Mouse (Mus musculus): ENCODE measurements around the gene Nt5c1b.

The Nt5c1b gene

DNA sequence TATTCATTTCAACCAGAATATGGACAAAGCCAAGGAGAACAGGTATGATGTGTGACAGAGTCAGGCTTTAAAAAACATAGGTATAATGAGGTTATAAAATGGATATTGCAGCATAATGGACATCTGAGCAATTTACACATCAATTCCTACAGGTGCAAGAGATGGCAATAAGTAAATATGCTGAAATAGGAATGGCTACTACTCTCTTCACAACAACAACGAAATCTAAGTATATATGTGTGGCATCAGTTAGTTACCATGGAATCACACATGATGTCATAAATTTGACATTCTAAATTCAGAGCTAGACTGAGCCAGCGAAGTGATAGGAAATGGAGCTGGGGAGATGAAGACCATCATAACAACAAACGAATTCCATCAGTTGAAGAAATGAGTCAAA lies at the start of gene Nt5c1b:
TSS of gene Nt5c1b (plus strand) at position 301 of the 400 bp plus-strand sequence.
- no peak for DNase-seq (ENCODE audit: low spot score in 2 of 2)

DNA sequence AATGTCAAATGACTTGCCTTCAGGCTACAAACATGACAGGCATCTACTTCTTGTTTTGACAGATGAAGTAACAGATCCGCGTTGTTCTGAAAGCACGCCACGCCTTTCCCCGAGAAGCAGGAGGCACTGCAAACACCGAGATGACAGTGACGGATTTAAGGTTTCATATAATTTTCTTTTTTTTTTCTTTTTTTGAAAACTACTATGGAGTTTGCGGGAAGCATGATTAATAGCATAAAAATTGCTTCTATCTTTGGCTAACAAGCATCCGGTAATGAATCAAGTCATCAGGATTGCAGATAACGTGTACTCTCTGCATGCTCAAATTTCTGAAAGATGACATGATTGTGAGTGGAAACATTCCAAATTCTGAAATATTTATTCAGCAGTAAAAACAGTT lies 42.1 kb upstream of the Nt5c1b start:
- DNase-seq (ENCODE audit: low spot score in 2 of 2), result no peak

DNA sequence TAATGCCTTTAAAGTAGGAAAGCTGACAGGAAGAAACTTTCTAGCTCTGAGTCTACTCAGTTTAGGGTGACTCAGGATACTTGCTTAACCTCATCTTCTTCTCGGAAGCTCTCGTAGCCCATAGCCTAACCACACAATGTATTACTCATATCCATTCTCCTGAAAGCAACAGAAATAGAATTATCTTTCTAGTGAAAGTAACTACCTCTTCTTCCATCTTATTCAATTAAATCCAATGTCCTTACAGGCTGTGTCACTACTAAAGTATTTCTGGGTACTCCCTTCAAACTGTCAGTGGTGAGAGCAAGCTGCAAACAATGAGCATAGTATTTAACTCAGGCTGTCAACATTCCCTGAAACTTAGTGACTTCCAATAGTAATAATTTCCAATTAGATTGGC lies 40.3 kb upstream of the Nt5c1b start:
- DNase-seq (ENCODE audit: low spot score in 2 of 2), result no peak

DNA sequence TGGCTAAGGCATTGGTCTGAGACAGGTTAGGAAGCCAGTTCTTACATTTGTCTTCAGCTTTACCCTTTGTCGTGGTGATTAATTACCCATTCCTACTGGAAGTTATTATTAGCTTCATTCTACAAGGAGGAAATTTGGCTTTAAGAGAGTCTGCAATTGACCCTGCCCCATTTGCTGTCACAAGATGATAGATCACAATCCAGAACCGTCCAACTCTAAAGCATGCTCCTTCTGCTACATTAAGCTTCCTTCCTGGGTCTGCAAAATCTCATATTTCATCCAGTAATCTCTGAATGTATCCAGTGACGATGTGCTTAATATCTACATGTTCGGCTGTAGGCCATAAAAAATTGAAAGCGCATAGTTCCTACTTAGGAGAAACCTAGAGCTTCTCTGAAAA lies 29.2 kb upstream of the Nt5c1b start:
- DNase-seq (ENCODE audit: low spot score in 2 of 2), result no peak

DNA sequence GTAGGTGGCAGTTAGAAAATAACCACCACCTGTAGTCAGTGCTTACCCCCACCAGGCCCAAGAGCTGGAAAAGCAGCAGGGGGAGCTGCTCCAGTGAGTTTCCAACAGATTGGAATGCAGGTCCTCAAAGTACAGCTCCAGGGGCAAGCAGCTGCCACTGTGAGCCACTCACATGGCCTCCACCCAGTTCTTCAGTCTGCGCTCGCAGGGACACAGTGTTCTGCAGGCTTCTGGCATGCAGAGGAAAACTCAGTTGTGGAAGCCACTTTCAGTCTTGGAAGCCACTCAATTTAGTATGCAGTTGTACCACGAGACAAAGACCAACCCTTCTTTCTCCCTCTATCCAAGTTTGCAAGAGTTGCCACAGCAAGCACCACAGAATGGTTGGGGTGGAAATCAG lies 19.1 kb upstream of the Nt5c1b start:
- DNase-seq (ENCODE audit: low spot score in 2 of 2), result no peak

DNA sequence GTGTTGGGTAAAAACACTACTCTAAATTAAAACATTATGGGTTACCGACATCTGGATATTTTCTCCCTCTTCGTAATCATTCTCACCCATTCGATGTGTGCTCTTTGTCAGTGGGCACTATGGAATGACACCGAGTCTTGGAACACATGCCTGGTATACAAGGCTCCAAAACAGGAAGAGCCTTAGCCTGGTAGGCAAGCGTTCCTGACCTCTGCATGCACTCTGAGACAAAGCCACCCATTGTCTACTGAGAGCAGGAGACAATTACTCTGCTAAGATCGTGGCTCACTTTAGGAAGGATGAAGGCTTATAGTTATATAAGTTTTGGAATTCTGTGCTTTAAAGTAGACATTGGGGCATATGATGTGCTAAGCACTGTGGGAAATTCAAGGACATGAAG lies 12.0 kb upstream of the Nt5c1b start:
- no peak for DNase-seq (ENCODE audit: low spot score in 2 of 2)

DNA sequence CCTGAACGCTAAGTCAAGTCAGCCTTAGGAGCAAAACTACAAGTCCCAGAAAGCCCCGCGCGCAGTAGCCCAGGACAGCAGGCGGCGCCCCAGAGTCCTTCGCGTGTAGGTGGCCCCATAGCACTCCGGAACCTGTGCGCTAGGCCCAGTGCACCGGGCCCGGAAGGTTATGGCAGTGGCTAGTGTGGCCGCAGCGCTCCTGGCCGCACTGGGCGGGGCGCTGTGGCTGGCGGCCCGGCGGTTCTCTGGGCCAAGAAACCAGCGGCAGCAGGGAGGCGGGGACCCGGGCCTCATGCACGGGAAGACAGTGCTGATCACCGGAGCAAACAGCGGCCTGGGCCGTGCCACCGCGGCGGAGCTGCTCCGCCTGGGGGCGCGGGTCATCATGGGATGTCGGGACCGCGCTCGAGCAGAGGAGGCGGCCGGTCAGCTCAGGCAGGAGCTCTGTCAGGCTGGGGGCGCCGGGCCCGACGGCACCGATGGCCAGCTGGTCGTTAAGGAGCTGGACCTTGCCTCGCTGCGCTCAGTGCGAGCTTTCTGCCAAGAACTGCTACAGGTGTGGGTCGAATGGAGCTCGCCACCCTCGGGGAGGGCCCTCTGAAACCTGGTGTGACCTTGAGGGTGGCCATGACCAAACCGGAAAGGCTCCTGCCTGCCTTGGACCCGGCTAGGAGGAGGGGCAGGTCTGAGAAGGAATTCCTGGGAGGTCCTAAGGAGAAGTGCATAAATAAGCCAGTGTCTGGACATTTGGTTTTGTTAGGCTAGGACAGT lies 21.1 kb downstream of the Nt5c1b start, which contains the start of gene Rdh14:
TSS of gene Rdh14 (plus strand) at position 102 of the 771 bp plus-strand sequence.
- DNase-seq (ENCODE audit: low spot score in 2 of 2), result peak; percentile 89 to 94

DNA sequence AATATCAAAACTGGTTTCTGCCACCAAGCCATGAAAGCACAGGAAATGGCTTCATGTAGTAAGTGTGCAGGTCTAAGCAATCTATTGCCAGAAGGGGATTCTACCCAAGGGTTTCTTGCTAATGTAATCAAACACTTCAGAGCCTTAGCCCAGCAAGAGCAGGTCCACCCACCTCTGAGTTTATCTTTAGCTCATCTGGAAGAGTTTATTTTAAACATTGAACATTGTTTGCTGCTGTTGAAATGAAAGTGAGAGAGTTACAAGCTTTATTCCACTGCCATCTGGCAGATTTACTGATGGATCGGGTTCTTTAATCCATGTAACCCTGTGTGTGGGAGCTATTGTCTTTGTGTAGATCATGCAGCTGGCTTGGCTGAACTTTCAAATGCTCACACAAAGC lies 31.0 kb downstream of the Nt5c1b start:
- DNase-seq (ENCODE audit: low spot score in 2 of 2), result no peak

DNA sequence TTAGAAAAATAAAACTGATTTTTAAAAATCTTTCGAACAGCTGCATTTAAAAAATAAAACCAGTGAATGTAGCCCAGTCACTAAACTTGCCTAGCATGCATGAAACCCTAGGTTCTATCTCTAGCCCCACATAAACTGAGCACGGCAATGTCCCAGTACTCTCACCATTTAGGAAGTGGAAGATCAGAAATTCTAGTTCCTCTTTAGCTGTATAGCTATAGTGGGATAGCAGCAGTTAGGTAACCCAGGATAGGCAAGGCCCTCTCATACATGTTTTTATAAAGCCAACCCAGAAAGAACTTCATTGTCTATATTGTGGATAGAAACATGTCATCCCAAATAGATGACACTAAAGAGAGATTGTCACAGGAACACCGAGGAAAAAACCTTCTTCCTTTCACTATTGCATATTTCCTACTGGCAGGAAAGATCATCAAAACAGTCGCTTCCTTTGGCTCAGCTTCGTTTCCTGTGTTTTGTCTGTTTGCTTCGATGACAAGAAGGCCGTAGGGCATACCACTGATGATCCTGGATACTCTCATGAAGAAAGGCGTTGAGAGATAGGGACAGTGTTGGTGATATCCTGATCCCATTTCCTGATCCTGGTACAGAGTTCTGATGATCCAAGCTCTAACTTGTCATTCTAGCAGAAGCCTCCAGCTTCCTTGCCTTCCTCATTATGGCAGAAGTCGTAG lies 32.8 kb downstream of the Nt5c1b start:
- no peak for DNase-seq (ENCODE audit: low spot score in 2 of 2)

DNA sequence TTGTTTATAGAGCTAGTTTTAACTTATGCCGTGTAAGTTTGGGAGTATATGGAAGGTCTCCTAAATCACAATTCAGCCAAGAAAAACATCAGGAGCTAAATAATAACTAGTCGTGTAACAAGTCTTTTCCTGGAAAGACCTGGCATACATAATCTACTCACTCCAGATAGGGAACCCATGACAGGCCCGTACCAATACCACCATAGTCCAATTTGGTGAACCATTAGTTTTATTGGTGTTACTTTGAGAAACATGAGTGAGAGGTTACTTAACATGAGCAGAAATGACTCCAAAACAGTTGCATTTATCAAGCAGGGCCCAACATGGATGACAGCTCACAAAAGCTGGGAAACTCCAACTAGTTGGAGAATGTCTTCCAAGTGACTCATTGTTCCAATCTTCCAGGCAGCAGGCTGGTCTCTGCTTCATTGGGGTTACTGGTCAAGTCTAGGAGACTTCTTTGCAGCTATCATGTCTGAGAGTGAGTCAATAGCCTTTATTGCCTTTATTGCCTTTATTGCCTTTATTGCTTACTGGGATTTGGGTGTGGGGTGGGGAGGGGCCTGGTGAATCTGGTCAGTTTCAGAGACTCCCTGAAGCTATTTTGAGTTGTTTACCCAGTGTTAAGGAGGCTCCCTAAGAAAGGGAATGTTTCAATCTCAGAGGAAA lies 40.9 kb downstream of the Nt5c1b start:
- no peak for DNase-seq (ENCODE audit: low spot score in 2 of 2)

DNA sequence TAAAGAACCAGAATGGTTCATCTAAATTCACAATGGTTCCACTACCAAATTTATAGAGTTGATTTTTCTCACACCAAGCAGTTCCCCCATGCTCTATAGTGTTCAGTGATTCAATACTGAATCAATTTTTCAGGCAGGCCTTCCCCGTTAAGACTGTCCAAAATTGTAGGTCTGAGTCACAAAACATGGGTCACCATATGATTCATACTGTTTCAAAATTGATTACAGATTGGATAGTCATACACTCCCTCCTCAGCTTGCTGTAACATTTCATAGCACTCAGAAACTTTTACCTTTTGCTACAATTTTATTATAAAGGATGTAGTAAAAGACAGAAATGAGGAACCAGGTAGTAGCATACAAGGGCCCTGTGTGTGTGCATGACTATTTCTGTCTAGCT lies 41.7 kb downstream of the Nt5c1b start:
- no peak for DNase-seq (ENCODE audit: low spot score in 2 of 2)

DNA sequence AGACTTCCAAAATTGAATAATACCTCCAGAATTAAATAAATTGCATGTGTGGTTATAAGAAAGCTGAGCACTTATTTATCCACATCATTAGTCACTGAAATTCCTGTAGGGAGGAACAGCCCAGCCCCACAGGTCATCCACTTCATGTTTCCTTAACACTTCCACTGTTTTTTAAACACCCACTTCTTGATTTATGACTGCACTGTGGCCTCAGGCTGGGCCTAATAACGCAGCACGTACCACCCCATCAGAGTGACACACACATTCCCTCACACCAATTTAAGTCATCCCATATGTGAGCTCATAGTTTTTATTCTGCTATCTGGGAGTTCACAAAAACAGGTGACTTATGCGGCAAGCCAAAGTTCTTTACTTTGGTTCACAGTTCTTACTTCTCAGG lies 52.6 kb downstream of the Nt5c1b start:
- DNase-seq (ENCODE audit: low spot score in 2 of 2), result no peak

DNA sequence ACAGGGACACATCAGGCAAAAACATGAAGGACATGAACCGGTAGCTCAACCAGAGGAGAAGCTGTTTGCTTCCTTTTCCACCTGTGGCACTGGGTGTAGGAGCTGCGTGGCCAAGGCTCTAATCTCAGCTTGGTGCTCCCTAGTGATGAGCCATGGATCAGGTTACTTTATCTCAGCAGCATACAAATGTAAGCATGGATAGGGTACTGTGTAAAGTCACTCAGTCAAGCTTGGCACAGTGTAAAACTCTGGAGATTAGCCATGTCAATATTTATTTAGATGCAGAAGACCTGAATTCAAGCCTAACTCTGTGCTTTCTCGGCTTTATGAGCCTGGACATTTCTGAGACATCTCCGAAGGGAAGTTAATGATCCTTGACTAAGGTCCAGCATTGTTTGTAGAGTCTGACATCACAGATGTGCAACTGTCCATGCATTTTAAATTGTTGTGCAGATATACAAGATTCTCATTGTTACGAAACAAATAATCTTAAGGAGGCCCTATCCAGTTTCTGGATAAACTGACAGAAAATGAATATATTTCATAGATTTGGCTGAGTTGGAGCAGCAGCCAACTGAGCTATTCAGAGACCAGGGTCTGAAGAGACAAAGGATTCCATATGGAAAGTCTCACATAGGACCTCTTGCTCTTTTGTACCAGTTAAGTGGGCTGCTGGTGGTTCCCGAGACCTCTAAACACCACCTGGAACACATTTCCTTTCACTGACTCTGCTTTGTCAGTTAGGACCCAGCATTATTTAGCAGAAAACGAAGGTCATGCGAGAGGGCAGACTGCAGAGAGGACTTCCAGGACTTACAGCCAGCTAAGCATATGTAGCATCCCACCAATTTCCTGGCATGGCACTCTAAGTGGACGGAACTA lies 56.5 kb downstream of the Nt5c1b start:
- DNase-seq (ENCODE audit: low spot score in 2 of 2), result no peak

DNA sequence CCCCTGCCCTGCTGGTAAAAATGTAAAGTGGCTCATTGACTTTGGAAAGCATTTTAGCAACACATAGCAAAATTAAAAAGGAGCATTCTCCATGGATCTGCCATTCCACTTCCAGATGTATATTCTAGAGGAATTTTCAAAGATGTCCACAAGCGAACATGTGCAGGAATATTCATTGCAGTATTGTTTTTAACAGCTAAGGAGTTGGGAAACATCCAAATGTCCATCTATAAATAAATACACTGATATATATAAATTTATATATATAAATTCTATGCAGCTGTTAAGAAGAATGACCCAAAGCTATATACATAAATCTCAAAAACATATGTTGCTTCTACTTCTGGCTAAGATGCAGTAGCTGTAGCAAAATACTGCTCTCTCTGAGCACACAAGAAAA lies 61.2 kb downstream of the Nt5c1b start:
- DNase-seq (ENCODE audit: low spot score in 2 of 2), result no peak

DNA sequence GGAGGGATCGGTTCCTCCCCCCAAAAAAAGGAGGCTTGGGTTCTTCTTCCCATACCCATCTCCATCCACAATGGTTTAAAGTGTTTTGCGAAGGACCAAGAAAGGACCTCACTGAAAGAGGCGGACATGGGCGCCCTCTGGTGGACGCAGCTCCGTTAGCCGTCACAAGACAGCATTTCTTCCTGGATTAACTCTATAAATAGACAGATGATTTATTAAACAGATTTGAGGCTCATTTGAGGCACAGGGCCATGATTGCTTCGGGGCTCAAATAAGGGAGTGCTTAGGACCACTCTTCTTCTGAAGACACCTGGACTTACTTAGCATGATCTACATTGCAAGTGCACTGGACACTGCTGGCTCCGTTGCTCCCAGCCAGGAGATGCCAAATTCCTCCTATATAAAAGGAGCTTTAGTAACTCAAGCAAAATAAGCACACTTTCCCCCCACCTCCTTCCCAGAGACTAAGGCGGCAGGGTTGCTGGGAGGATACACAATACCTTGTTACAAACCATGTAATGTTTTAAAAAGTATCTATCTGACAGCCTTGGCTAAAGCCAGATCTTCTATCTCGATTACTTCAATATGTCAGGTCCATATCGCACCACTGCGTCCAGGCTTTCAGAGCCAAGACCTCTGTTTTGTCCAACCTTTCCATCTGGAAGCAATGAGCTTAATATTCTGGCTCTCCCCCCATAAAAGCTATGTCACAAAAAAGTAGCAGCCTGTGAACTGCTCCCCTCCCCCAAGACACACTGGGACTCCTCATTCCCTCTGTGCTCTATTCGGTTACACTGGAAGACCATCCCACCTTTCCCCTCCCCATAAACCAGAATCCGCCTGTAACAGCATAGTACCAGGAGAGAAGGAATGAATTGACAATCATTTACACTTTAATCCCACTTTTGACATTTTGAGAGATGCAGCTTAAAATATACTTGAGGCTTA lies 68.6 kb downstream of the Nt5c1b start:
- peak; percentile 73 to 90 for DNase-seq (ENCODE audit: low spot score in 2 of 2)
